Mouse (Mus musculus) cerebellum, adult 11-12 months (tissue): ENCODE results near the gene Idh3a.
"Not testable (repeated sequence)": the region's sequence is repeated elsewhere in the genome, so short reads cannot be mapped to it uniquely, and the experiment has no call there.

ENCODE experiments used
- DNase-seq: peaks from one replicate; pipeline ENCODE4 v3.0.0; 2022

Gene Idh3a

DNA sequence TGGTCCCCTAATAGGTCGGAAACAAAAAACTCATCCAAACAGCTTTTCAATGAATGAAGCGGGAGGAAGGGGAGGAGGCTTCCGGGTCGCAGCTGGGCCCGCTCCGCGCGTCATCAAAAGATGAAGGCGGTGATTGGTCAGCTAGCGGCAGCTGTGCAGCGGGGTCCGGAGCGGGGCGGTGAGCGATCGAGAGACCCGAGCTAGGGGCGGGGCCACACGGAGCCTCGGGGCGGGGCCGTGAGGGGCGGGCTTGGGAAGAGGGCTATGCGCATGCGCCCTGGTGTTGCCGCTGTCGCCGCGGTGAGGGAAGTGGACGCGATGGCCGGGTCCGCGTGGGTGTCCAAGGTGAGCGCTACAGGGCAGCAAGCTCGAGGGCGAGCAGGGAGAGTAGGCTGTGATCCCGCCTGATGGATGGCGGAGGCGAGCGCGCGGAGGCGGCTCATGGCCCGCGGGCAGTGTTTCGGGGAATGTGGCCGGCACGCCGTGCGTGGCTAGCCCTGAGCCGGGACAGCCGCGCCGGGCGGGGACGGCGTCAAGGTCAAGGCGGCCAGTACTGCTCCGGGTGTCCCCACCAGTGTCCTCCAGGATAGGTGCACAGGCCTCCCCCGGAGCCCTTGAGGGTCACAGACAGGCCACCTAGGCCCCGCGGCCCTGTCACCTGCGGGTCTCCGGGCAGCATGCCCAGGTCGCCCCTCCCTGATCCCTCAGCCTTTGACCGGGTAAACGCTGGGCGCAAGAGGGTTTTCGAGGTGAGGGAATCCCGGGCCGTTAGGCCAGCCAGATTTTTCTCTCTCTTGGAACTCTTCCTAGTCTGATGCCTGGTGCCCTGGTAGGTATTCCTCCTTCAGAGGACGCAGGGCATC lies at the start of gene Idh3a:
Gene Idh3a, plus strand, starts transcription at position 136 of the 863 bp plus-strand sequence.
- peak; percentile 93 for DNase-seq

DNA sequence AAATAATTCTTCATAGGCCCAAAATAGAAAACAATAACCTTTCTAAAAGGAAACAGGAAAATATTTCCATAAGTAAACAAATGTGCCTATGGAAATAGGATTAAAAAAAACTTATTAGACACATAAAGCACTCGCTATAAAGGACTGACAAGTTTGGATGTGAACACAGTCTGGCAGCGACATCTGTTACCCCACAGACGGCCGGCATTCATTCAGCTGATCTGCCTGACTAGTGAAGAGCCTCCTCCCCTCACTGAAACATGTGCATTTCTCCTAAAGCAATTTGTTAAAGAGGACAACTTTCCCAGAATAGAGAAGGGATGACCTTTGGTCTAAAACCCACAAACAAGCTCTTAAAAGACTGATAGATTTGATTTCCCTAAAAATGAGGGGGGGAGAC lies 49.1 kb upstream of the Idh3a start:
- no peak for DNase-seq

DNA sequence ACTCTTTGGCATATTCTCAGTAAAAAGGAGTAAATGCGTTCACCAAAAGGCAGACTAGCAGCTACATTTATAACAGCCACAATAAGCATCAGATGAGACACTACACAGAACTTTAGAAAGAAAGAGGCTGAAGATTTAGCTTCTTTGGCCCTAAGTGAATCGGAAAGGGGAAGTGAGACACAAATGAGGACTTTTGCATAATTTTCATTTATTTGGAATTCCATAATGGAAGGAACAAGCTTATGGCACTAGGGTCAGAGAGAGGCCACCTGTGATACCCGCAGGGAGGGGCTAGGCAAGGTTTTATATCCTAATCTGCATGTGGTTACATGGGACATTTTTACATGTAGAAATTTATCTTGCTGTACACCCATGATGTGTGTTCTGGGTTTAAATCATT lies 48.7 kb upstream of the Idh3a start:
- DNase-seq: no peak

DNA sequence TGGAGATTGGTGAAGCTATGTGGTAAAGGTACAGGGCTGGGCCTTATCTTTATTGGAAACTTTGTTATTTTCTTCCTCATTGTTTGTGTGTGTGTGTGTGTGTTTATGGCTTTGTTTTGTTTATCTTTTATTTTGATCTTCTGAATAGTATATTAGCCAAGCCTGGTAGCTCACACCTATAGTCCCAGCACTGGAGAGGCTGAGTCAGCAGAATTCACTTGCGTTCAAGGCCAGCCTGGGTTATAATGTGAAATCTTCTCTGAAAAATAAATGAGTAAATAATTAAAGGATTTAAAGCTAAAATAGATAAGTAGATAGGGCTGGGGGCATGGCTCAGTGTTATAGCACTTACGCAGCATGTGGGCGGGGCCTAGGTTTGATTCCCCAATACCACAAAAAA lies 47.9 kb upstream of the Idh3a start:
- DNase-seq: no peak

DNA sequence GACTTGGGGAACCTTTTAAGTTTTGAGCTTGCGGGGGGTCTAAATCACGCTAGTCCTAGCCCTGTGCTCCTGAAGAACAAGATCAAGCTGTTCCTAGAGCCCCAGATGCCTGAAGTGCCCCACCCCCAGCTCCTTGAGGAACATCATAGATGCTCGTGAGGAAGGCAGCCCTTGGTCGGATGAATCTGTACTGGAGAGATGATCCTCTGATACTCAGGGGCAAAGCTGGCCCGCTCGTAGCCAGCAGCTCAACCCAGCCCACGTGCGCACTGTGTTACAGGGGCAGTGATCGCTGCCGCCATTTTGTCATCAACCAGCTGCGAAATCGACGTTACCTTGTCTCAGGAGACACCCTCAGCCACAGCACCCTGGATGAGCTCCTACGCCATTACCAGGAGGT lies 47.5 kb upstream of the Idh3a start, which contains the start of gene Sh2d7:
Gene Sh2d7, plus strand, starts transcription at position 301 of the 400 bp plus-strand sequence.
- no peak for DNase-seq

DNA sequence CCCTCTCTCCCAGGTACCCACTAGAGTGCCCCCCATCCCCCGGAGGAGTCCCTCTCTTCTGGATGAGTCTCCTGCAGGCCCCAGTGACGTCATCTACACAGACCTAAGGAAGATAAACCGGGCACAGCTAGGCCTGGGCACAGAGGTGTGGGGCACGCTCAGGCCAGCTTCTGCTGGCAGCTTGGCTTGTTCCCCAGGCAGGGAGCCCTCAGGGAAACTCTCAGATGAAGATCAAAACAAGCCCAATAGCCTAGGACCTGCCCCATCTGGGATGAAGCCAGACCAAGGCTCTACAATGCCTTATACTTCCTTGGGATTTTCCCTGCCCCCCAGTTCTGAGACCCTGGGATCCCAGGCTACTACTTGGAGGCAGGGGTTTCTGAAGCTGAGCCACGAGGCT lies 45.3 kb upstream of the Idh3a start:
- DNase-seq: no peak

GRCm38 (mm10) chr9:54544212-54544953 lies 41.8 kb upstream of the Idh3a start:
- no peak for DNase-seq

DNA sequence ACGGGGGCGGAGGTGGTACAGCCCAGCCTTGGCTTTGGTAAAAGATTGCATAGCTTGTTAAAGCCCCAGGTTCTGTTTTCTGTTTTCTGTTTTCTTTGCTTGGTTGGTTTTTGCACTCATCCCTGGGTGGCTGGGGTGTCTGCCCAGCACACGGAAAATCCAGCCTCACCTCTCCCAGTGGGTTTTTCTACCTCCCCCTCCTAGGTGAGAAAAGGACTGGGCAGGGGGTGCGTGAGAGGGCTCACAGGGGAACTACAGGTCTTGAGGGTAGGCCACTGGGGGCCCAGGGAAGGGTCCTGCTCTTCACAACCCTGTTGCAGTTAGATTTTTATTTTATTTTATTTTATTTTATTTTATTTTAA lies 41.2 kb upstream of the Idh3a start:
- DNase-seq: no peak

DNA sequence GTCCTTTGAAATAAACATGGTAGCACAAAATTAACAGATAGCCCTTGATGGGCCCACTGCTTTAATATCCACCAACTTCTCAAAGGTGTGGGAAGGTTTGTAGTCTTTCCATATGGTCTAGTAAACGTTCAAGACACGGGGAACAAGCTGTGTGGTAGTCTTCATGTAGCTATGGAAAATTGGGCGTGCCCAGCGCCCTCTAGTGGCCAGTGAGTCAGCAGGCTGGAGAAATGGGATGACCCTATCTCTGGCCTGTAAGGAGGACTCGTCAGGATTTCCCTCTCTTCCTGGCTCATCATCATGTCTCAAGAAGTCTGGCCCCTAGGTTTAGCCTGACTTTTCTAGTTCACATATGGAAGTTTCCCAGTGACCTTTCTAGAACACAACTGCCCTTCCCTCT lies 38.6 kb upstream of the Idh3a start:
- DNase-seq: peak; percentile 47

DNA sequence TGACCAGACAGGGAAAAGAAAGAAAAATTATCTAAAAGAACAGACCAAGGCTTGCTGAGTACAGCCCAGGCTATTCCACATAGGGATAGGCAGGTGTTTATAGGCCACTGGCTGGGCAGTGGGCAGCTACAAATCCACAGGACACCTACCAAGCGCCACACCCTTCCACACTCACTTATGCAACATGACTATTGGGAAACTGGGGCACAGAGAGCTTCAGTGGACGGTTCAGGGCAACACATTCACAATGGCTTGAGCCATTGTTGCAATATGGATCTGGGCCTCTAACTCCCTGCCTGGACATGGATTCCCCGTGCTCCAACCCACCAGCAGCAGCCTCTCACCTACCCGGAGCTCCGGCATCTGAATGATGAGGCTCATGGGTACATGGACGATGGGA lies 36.7 kb upstream of the Idh3a start:
- DNase-seq: no peak

DNA sequence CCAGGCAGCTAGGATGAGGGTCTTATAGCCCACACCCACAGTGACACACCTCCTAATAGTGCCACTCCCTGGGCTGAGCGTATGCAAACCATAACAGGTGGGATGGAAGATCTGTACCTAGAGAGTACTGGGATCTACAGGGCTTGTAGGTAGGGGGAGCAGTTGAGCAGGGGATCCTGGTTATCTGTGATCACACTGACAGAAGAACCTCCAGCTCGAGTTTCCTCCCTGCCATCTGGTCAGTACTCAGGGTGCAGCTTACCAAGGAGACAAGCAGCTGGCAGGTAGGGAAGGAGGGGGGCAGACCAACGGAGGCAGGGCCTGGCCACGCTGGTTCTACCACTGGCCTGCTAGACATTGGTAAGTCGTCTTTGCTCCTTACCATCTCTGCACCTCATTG lies 33.7 kb upstream of the Idh3a start:
- peak; percentile 77 for DNase-seq

- no peak for DNase-seq
These were observed 31.1 kb upstream of the Idh3a start for GRCm38 (mm10) chr9:54555044-54555443.

DNA sequence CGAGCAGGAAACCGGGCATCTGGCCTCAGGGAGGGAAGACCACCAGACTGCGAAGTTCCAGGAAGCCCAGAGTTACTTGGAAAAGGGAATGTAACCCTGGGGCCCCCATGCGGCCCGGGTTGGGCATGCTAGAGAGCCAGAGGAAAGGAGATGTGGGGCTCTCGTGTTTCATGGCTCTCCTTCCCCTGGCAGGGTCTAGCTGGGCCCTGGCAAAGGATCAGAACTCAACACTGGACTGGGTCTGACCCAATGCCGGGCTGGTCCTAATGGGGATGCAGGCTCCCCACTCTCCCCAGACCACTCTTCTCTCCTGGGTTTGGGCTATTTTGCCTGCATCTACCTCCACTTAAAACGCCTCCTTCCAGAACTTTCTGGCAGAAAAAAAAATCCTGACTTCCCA lies 27.4 kb upstream of the Idh3a start:
- no peak for DNase-seq

- peak; percentile 85 for DNase-seq
These were observed 26.2 kb upstream of the Idh3a start, which contains the start of gene Cib2 for GRCm38 (mm10) chr9:54559771-54560471. Gene Cib2, minus strand, starts transcription at chr9:54560218.

- no peak for DNase-seq
These were observed 25.1 kb upstream of the Idh3a start for GRCm38 (mm10) chr9:54560831-54561601.

- no peak for DNase-seq
These were observed 19.2 kb upstream of the Idh3a start for GRCm38 (mm10) chr9:54566958-54567357.

- no peak for DNase-seq
These were observed 17.4 kb upstream of the Idh3a start for GRCm38 (mm10) chr9:54568732-54569131.

GRCm38 (mm10) chr9:54571130-54571839 lies 14.8 kb upstream of the Idh3a start:
- DNase-seq: no peak

GRCm38 (mm10) chr9:54583712-54584111 lies 2.4 kb upstream of the Idh3a start:
- no peak for DNase-seq

DNA sequence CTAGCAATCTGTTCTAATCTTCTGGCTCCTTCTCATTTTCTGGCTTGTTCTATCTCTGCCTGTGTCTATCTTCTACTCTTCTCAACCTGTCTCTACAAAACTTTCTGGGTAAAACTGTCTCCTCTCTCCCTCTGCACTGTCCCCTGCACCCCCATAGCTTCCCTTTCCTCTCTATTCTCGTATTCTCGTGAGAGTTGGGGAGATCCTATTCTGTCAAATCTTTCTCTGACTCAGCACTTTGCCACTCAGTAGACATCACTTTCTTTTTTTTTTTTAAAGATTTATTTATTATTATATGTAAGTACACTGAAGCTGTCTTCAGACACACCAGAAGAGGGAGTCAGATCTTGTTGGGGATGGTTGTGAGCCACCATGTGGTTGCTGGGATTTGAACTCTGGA lies 2.0 kb upstream of the Idh3a start:
- not testable (repeated sequence) for DNase-seq

- no peak for DNase-seq
These were observed 315 bp upstream of the Idh3a start for GRCm38 (mm10) chr9:54585839-54586198.

- peak; percentile 8 for DNase-seq
These were observed 1.7 kb downstream of the Idh3a start for GRCm38 (mm10) chr9:54587863-54588262.
